Mouse (Mus musculus) liver, postnatal 0 days (tissue): ENCODE data around the gene Dcst2. TPM values are rescaled to one million over a fixed set of nuclear protein-coding genes. Genes with fewer than 3 reads are reported as not detected.
A peak's percentile ranks its signal among the peaks of the same experiment; 100 is the strongest.

Experiments used
- ATAC-seq: fragments of 200-750 bp; cut with Nextera tagmentation; 2 replicates; pipeline ENCODE4 v1.8.0; 2017; ENCODE audit warnings: mild to moderate bottlenecking, moderate library complexity
- DNase-seq: peaks from one replicate; pipeline ENCODE4 v3.0.0-alpha.2; 2016
- H3K27ac ChIP-seq: fragments of 300-500 bp; sonication (generic); 2 replicates; pipeline ENCODE4 v1.5.1; 2014; ENCODE audit warnings: antibody characterized with exemption, moderate library complexity, mild to moderate bottlenecking, low read depth
- H3K27me3 ChIP-seq: fragments of 300-500 bp; sonication (generic); 2 replicates; pipeline ENCODE4 v1.6.1; 2014; ENCODE audit warnings: low read length, control low read depth, mixed read lengths; ENCODE audit not compliant: insufficient read depth
- H3K36me3 ChIP-seq: fragments of 300-500 bp; sonication (generic); replicated peaks from 2 replicates; pipeline ENCODE4 v1.6.1; 2014; ENCODE audit warnings: mild to moderate bottlenecking, control low read depth, low read length, moderate library complexity, mixed read lengths; ENCODE audit not compliant: insufficient read depth
- H3K4me1 ChIP-seq: fragments of 300-500 bp; sonication (generic); 2 replicates; pipeline ENCODE4 v1.6.1; 2014; ENCODE audit warnings: antibody characterized with exemption, mild to moderate bottlenecking, control low read depth; ENCODE audit not compliant: insufficient read depth
- H3K4me2 ChIP-seq: fragments of 300-500 bp; sonication (generic); 2 replicates; pipeline ENCODE4 v1.6.1; 2014; ENCODE audit warnings: low read depth, mild to moderate bottlenecking, low read length, moderate library complexity, mixed read lengths
- H3K4me3 ChIP-seq: fragments of 300-500 bp; sonication (generic); 2 replicates; pipeline ENCODE4 v1.5.1; 2014; ENCODE audit warnings: low read depth, low read length
- H3K9ac ChIP-seq: fragments of 300-500 bp; sonication (generic); replicated peaks from 2 replicates; pipeline ENCODE4 v1.6.1; 2014; ENCODE audit warnings: mild to moderate bottlenecking, moderate library complexity
- H3K9me3 ChIP-seq: fragments of 300-500 bp; sonication (generic); 2 replicates; pipeline ENCODE4 v1.6.1; 2016; ENCODE audit warnings: mild to moderate bottlenecking, control low read depth, low read length, mixed read lengths
- CTCF ChIP-seq: sonication (generic); IDR thresholded peaks from 2 replicates; pipeline ENCODE4 v1.5.1; 2016; ENCODE audit warnings: antibody characterized with exemption, low read depth
- EP300 ChIP-seq: IDR thresholded peaks from 2 replicates; pipeline ENCODE4 v1.6.1; 2016; ENCODE audit warnings: antibody characterized with exemption, low read depth, mild to moderate bottlenecking
- WGBS: fragments of 180-500 bp; shearing (Covaris S2); extraction: QIAGEN DNeasy Blood & Tissue Kit; methylation state at CpG from one replicate; pipeline ENCODE4 v1.1.7; 2014; ENCODE audit not compliant: insufficient replicate concordance; 5-methylcytosine and 5-hydroxymethylcytosine counted together
- polyA plus RNA-seq: library from polyadenylated mRNA; unstranded; fragments of >200 nt; fragmentation: Nextera tagmentation; extraction: Ambion mirVana; gene quantifications from 2 replicates; pipeline ENCODE4 v1.2.1, GENCODE M21; 2015

The Dcst2 gene
- polyA plus RNA-seq, 1 experiment from 2014 or later: 0.05 TPM

DNA sequence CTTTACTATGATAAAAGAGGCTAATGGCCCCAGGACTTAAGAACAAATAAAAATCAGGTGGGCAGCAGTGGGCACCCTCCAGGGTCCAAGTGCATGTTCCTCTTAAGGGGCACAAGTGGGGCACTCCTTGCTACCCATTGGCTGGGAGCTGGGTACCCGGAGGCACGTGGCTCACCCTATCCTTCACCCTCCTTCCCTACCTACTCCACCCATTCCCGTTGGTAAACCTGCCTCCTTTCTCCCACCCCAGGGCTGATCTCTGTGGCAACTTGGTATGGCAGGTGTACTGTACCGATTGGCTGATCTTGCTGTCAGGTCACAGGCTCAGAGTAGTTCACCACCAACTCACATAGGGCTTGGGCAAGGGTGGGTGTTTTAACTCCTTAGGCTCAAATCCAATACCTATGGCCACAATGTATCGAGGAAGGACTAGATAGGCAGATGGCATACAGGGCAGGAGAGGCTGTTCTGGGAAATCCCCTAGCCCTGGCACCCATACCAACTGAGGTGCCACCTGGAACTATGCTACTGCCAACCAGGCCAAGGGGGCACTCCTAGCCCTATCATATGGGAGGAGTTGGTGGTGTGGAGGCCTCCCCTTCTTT lies 22.0 kb downstream of the Dcst2 start:
- WGBS: 66% methylated on average over 5 of the region's 5 CpGs
- H3K4me2 ChIP-seq: no peak overlapping the region
- DNase-seq: no peak
- ATAC-seq: no peak
- H3K27ac ChIP-seq: no peak overlapping the region
- H3K27me3 ChIP-seq: no peaks in the 10 kb centered on the region
- no peak overlapping the region for H3K9ac ChIP-seq
- H3K4me1 ChIP-seq: peaks cover 24% of the 10 kb centered on the region
- no peak for TF ChIP-seq EP300
- no peak for TF ChIP-seq CTCF
- H3K9me3 ChIP-seq: no peaks in the 10 kb centered on the region
- H3K4me3 ChIP-seq: no peak overlapping the region
- H3K36me3 ChIP-seq: peaks cover 18% of the 10 kb centered on the region

GRCm38 (mm10) chr3:89384331-89385076 lies 22.7 kb downstream of the Dcst2 start:
- Histone ChIP-seq H3K4me2 (peak overlapping the region; percentile 60), H3K27me3 (no peaks in the 10 kb centered on the region), H3K36me3 (peaks cover 11% of the 10 kb centered on the region), H3K9ac (no peak overlapping the region), H3K9me3 (no peaks in the 10 kb centered on the region), H3K4me3 (peak overlapping the region; percentile 36), H3K27ac (no peak overlapping the region; the same call in 1 of the 2 replicates), H3K4me1 (peaks cover 27% of the 10 kb centered on the region)
- no peak for TF ChIP-seq CTCF
- TF ChIP-seq EP300: no peak
- no peak for ATAC-seq
- WGBS: 69% methylated on average over 11 of the region's 12 CpGs
- no peak for DNase-seq

- DNase-seq: no peak
- no peaks in the 10 kb centered on the region for H3K9me3 ChIP-seq
- TF ChIP-seq CTCF: no peak
- TF ChIP-seq EP300: no peak
- peak overlapping the region; percentile 36 for H3K4me3 ChIP-seq
- peaks cover 8% of the 10 kb centered on the region; the same call in 1 of the 2 replicates for H3K36me3 ChIP-seq
- 26% methylated on average over 11 of the region's 11 CpGs for WGBS
- peaks cover 36% of the 10 kb centered on the region for H3K4me1 ChIP-seq
- no peaks in the 10 kb centered on the region for H3K27me3 ChIP-seq
- ATAC-seq: no peak
- H3K27ac ChIP-seq: peak overlapping the region; percentile 48
- H3K4me2 ChIP-seq: peak overlapping the region; percentile 60
- H3K9ac ChIP-seq: peak overlapping the region; percentile 26; the same call in 1 of the 2 replicates
These were observed 23.7 kb downstream of the Dcst2 start for GRCm38 (mm10) chr3:89385451-89385850.

DNA sequence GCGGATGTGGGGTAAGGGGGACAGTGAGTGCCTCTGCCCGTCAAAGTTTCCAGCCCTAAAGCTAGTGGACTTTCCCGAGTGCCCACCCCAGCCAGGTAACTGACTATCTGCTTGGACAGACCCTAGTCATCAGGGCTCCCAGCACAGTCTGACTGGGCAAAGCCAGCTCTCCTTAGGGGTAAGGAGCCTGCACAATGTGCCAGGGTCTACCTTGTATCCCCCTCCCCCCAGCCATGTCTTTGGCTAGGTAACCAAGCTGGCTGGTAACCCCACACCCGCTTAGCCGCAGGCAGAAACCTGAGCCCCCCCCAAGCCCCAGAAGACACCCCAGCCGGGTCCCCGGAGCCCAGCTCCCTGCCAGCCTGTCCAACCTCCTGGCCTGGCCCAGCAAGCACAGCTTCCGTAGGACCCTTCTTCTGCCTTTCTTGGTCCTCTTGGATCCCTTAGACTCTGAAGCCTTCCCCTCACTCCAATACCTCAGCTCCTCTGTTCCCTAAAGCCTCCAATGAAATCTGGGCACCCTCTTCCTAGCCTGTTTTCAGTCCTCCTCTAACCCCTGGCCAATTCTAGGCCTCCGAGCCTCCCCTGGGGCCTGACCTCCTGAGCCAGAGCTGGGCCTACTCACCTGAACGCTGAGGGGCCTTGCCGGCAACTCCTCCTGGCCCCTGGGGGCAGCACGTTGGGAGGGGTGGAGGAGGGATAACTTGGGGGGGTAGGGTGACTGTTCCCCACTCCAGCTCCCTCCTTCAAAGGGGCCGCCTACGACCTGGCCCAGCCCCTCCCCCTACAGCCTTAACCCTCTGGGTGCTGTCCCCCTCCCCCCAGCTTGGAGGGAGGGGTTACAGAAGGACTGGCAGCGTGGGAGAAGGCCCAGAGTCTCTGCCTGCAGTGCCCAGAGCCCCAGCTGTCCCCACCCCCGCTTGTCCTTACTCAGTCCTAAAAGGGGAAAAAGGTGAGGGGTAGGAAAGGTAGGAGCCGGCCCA lies 25.0 kb downstream of the Dcst2 start:
- peaks cover 49% of the 10 kb centered on the region for H3K4me1 ChIP-seq
- H3K9ac ChIP-seq: peak overlapping the region; percentile 38
- H3K4me3 ChIP-seq: peak overlapping the region; percentile 36
- peaks cover 5% of the 10 kb centered on the region; the same call in 1 of the 2 replicates for H3K36me3 ChIP-seq
- DNase-seq: no peak
- peaks cover 1% of the 10 kb centered on the region for H3K27me3 ChIP-seq
- peak overlapping the region; percentile 99; the same call in 1 of the 2 replicates for H3K27ac ChIP-seq
- H3K9me3 ChIP-seq: no peaks in the 10 kb centered on the region
- no peak for ATAC-seq
- no peak for TF ChIP-seq CTCF
- TF ChIP-seq EP300: no peak
- peak overlapping the region; percentile 60 for H3K4me2 ChIP-seq
- WGBS: 65% methylated on average over 15 of the region's 17 CpGs

- ATAC-seq (no peak), DNase-seq (no peak)
- Histone ChIP-seq H3K9me3 (no peaks in the 10 kb centered on the region), H3K9ac (peak overlapping the region; percentile 40), H3K36me3 (0 out of 2 replicates have a peak, but pooled peaks cover 5% of the 10 kb centered on the region), H3K27me3 (peaks cover 10% of the 10 kb centered on the region), H3K4me2 (peak overlapping the region; percentile 60), H3K27ac (peak overlapping the region; percentile 99), H3K4me1 (peaks cover 51% of the 10 kb centered on the region), H3K4me3 (peak overlapping the region; percentile 36)
- WGBS: 59% methylated on average over 11 of the region's 11 CpGs
- TF ChIP-seq EP300 (no peak), CTCF (peak; percentile 17; the same call in 1 of the 2 replicates)
These were observed 25.9 kb downstream of the Dcst2 start for GRCm38 (mm10) chr3:89387632-89388031.
